In genomic region chr11:120256981-120257820, GRCm38 (mm10) we compare ENCODE assay signal across 9 mouse cellular contexts. TPM values are rescaled to one million over a fixed set of nuclear protein-coding genes. Genes with fewer than 3 reads are reported as not detected.
DNase-seq lines count a peak whose midpoint lies in the region; ATAC-seq and TF ChIP-seq lines count a peak whose summit lies in the region.
"Had no signal": no experiment of that assay in that cellular context is flagged by ENCODE, and none has a peak within 500 bp of the region (broad histone marks: within the 10 kb centered on the region; RNA-seq: fewer than 3 reads in every experiment).

No protein-coding gene starts in this region.

- no peak for TF ChIP-seq CTCF in E14TG2a.4 (conservative IDR thresholded peaks at IDR 0.05; ENCODE audit: low read length)
- no peak for TF ChIP-seq CTCF in brain, embryonic 14.5 days (IDR thresholded peaks at IDR 0.05; ENCODE audit: borderline replicate concordance, extremely low read depth, insufficient read depth, insufficient read length)
- no peak for TF ChIP-seq CTCF in lung, adult 2 months (IDR thresholded peaks at IDR 0.05; ENCODE audit: insufficient read depth, low read length)

- no peak for TF ChIP-seq POLR2A in brain, embryonic 14.5 days (IDR thresholded peaks at IDR 0.05; ENCODE audit: borderline replicate concordance, extremely low read depth, insufficient read depth, insufficient read length, poor library complexity, severe bottlenecking)
- TF ChIP-seq POLR2A in lung, adult 2 months (IDR thresholded peaks at IDR 0.05; ENCODE audit: borderline replicate concordance, extremely low read depth, low read depth, low read length) = no peak

- no peak overlapping the region for H3K27ac ChIP-seq in heart, embryonic 10.5 days
- no peak overlapping the region; the same call in 1 of the 2 replicates for H3K27ac ChIP-seq in midbrain, embryonic 13.5 days

- WGBS in heart, embryonic 10.5 days = 71% methylated on average over 10 of the region's 10 CpGs
- WGBS in midbrain, embryonic 13.5 days = 51% methylated on average over 10 of the region's 10 CpGs
- 71% methylated on average over 10 of the region's 10 CpGs for WGBS in lung, adult 2 months

- no peak for ATAC-seq in midbrain, embryonic 13.5 days

- H3K4me3 ChIP-seq in heart, embryonic 10.5 days = no peak overlapping the region
- peak overlapping the region; percentile 39; the same call in 1 of the 2 replicates for H3K4me3 ChIP-seq in E14TG2a.4 (replicated peaks; ENCODE audit: low read length)
- no peak overlapping the region for H3K4me3 ChIP-seq in midbrain, embryonic 13.5 days (replicated peaks)
- no peak overlapping the region for H3K4me3 ChIP-seq in lung, adult 2 months (replicated peaks; ENCODE audit: extremely low read depth, low read depth, low read length)

- DNase-seq in heart, adult 11 months = peak; percentile 96
- no peak for DNase-seq in heart, embryonic 10.5 days (ENCODE audit: low spot score)
- peak; percentile 62 for DNase-seq in brain, embryonic 14.5 days (ENCODE audit: low read depth)
- DNase-seq in right cerebral cortex, postnatal 36 days (ENCODE audit: low spot score in 2 of 2) = no peak
- DNase-seq in lung, postnatal 36 days = no peak
- DNase-seq in lung, adult 2 months = no peak
- DNase-seq: cerebellum, adult 8-10 months had no signal

- H3K36me3 ChIP-seq in heart, embryonic 10.5 days = peaks cover 22% of the 10 kb centered on the region
- peaks cover 24% of the 10 kb centered on the region for H3K36me3 ChIP-seq in E14TG2a.4 (ENCODE audit: insufficient read depth, low read length)
- peaks cover 20% of the 10 kb centered on the region for H3K36me3 ChIP-seq in midbrain, embryonic 13.5 days

- peaks cover 93% of the 10 kb centered on the region for H3K4me1 ChIP-seq in heart, embryonic 10.5 days
- H3K4me1 ChIP-seq in E14TG2a.4 (replicated peaks; ENCODE audit: low read depth, low read length) = peaks cover 93% of the 10 kb centered on the region
- H3K4me1 ChIP-seq in midbrain, embryonic 13.5 days (replicated peaks) = peaks cover 100% of the 10 kb centered on the region
- peaks cover 60% of the 10 kb centered on the region for H3K4me1 ChIP-seq in lung, adult 2 months (ENCODE audit: control insufficient read depth, insufficient read depth, low read length)

- H3K27me3 ChIP-seq in heart, embryonic 10.5 days (ENCODE audit: insufficient read depth, poor library complexity, severe bottlenecking) = no peaks in the 10 kb centered on the region
- H3K27me3 ChIP-seq in E14TG2a.4 (ENCODE audit: insufficient read depth, low read length) = no peaks in the 10 kb centered on the region
- H3K27me3 ChIP-seq in midbrain, embryonic 13.5 days = no peaks in the 10 kb centered on the region

- H3K4me2 ChIP-seq in midbrain, embryonic 13.5 days (replicated peaks) = no peak overlapping the region

- H3K9me3 ChIP-seq in heart, embryonic 10.5 days = no peaks in the 10 kb centered on the region
- H3K9me3 ChIP-seq in E14TG2a.4 (ENCODE audit: low read length) = no peaks in the 10 kb centered on the region
- no peaks in the 10 kb centered on the region for H3K9me3 ChIP-seq in midbrain, embryonic 13.5 days

- peak overlapping the region; percentile 12; the same call in 1 of the 2 replicates for H3K9ac ChIP-seq in midbrain, embryonic 13.5 days (replicated peaks)

RNA-seq across cellular contexts. Expression of gene Bahcc1, which starts 24.5 kb away (rescaled TPM):
- 7.7 and 12.9 TPM in 2 replicates for polyA plus RNA-seq in heart, embryonic 10.5 days (2016; fragmentation: Nextera tagmentation; extraction: Ambion mirVana)
- polyA plus RNA-seq in brain, embryonic 14.5 days (2012; rRNA removed) = 29.0 and 47.0 TPM in 2 replicates
- 17.4 and 19.5 TPM in 2 replicates for polyA plus RNA-seq in midbrain, embryonic 13.5 days (2015; fragmentation: Nextera tagmentation; extraction: Ambion mirVana)
- 10.8 and 12.4 TPM in 2 replicates for polyA plus RNA-seq in lung, adult 2 months (2012; rRNA removed)

Comparison
In these comparisons a context has a peak if more than half of its experiments do, and no peak if none do; other contexts are left out.
1. DNase-seq: peak in heart, adult 11 months (single experiment) and brain, embryonic 14.5 days (single experiment); none in heart, embryonic 10.5 days (single experiment), right cerebral cortex, postnatal 36 days (0 of 2), lung, postnatal 36 days (single experiment) and lung, adult 2 months (single experiment).